Mouse (Mus musculus): ENCODE results near the gene Rpap3.
A peak's percentile ranks its signal among the peaks of the same experiment; 100 is the strongest.

The Rpap3 gene

DNA sequence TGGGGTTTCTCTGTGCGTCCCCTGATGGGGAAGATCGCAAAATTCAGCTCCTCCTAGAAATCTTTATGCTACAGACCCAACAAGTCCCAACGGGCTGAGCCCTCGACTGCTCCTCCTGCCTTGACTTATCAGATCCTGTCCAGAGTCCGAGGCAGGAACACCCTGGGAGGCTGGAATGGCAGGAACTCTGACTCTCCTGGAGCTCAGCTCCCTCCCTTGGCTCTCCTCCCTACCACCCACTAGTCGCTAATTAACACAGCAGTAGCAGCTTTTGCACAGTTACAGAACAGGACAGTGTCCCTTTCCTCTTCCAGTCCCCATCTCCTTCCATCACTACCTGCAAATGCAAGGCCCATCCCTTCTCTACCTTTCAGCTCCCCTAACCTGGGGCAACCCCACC lies 24.7 kb upstream of the Rpap3 start:
- DNase-seq (ENCODE audit: low read depth, low spot score): no peak

DNA sequence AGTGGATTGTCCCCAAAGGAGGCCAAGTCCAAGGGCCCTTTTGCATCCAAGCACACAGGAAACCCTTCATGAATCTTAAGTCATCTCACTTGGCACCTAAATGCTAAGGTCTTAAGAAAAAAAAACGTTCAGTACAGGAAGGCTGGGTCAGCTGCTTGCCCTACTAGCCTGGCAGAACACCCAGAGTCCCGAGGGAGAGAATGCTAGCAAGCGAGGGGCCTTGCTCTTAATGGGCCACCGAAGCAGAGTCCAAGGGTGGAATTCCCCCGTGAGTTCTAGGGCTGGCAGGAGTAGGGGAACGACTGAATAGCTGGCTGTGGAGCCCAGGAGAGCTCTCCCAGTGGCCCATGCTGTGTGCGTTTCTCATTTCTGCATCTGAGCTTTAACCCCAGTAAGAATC lies 23.2 kb upstream of the Rpap3 start:
- DNase-seq (ENCODE audit: low read depth, low spot score): no peak

DNA sequence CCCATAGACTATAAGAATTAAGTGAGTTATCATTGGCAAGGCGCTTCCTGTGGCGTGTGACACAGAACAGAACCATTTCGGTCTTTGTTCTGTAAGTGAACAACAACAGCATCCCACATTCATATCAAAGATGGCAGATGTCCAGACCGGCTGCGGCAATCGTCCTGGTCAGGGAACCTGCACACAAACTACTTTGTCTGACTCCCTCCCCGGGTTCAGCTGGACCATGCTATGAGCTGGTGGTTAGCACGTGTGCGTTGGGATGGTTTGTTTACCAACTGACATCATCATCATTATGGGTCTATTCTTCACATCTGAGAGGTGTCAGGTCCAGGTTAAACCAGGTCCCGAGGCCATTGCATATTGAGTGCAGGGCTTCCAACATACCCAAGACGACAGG lies 22.8 kb upstream of the Rpap3 start:
- no peak for DNase-seq (ENCODE audit: low read depth, low spot score)

DNA sequence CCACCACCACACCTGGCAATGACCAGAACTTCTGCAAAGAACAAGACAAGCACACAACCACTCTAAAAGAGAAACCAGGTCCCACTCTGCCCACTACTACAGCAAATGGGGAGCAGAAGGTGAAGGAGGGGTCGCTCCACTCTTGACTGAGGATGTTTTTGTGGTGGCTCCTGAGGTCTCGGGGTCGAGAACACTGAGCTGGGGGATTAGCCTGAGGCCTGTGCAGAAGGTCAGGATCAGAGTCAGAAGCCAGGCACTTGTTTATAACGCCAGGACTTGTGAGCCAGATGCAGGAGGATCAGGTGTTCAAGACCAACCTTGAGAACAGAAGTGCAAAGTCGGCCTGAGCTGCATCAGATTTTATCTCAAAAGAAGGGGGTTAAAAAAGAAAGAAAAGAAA lies 21.9 kb upstream of the Rpap3 start:
- DNase-seq (ENCODE audit: low read depth, low spot score): no peak

DNA sequence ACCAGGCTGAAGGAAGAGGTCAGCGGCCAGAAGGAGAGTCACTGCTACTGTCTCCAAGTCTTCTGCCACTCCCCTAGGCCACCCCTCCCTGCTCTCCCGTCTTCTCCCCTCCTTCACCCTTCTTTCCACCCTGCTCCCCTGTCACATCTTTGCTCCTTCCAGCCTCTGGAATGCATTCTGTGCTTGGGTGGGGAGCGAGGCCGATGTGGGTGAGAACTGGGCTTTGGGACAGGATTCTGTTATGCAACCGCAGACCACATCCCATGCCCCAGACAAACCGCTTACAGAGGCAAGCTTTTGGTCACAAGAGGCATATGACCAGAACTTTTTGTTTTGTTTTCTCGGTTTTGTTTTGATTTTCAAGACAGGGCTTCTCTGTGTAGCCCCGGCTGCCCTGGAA lies 21.4 kb upstream of the Rpap3 start:
- DNase-seq (ENCODE audit: low read depth, low spot score): no peak

DNA sequence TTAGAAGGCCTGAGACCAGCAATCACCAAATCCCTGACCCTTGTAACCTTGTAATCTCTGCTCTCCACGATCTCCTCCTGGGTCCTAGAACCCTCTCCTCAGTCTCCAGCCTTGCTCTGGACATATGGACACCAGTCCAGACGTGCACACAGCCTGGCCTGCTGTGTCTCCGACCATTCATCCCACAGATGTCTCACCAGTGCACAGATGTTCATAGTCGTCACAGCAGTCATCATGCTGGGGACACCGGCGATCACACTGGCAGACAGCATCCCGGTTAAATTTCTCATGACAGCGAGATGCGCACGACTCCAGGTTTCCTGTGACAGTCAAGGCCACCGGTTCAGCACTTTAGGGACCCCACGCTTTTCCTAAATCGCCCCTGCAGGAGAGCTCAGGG lies 20.7 kb upstream of the Rpap3 start:
- no peak for DNase-seq (ENCODE audit: low read depth, low spot score)

DNA sequence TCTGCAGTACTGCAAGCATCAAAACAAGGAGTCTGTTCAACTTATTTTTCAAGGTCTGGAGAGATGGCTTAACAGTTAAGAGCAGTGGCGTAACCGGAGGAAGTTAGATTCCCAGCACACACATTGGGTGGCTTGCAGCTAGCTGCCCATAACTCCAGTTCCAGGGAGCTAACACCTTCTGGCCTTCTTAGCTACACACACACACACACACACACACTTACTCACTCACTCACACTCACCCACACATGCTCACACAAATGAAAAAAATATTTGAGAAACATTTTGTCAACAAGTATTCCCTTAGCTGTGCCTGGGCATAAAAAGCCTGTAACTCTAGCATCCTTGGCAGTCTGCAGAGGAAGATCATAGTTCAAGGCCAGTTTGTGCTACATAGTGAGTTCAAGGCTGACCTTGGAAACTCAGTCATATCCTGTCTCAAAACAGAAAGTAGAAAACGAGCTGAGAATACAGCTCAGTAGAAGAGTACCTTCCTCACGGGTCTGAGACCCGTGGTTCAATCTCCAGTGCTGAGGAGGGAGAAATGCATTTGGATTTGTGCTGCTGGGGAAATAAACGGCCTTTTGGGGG lies 19.7 kb upstream of the Rpap3 start:
- DNase-seq (ENCODE audit: low read depth, low spot score): no peak

DNA sequence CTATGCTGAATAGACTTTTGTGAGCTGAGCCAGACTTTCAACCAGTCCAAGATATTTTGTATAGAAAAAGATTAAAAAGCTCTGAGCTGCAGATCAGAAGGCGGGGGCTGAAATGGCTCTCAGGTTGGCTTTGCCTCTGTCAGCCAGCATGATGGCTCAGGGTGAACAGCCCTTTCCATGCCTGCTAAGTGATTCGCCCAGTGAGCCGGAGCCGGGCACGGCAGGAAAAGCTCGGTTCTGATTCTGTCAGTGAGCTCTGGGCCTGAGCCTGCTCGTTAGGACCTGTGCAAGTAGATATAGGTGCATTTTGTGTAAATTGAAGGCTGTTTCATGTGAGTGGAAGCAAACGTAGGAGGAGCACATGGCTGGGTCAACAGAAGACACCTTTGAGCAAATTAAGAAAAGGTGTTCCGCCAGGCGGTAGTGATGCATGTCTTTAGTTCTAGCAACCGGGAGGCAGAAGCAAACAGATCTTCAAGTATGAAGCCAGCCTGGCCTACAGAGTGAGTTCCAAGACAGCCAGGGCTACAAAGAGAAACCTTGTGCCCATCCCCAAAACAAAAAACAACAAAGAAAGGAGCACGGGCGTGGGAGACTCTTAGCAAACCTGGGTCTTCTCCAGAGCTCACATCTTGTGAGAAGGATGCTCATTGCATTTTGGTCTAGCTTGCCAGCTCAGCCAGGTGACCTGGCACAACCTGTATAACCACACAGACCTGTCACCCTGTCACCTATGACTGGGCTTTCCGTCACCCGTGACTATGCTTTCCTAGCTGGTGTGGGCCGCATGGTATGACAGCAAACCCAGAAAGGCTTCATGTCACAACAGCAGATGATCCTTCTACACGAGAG lies 18.9 kb upstream of the Rpap3 start:
- no peak for DNase-seq (ENCODE audit: low read depth, low spot score)

DNA sequence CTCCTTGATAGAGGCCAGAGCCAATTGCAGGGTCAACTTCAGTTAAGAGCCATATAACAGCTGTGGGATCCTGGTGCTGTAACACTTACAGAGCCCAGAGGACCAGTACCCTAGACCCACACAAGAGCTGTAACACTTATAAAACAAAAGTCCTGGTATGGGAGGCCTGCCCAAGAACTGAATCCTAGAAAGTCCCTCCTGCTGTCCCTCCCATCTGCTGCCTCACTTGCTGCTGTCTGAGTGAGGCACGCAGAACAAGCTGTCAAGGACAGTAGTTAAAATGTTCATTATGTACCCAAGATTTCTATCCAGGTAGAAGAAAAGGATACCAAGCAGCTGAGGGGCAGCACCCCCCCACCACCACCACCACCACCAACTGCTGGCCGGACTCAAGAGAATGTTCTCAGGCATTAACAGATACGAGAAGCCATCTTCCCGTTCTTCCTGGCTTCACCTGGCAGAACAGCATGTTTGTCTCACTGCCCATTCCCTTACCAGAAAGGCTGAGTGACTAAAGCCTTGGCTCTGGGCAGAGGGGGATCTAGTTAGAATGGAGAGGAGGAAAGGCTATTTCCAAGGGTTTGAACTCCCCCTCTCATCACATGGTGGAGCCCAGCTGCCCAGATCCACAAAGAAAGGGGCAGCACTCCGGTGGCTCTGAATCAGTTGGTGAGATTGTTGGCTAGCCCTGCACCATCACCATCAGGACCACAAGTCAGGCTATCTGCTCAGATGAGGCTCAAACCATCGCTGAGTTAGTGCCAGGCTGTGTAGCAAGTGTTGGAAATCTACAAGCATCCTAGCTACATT lies 18.1 kb upstream of the Rpap3 start:
- no peak for DNase-seq (ENCODE audit: low read depth, low spot score)

DNA sequence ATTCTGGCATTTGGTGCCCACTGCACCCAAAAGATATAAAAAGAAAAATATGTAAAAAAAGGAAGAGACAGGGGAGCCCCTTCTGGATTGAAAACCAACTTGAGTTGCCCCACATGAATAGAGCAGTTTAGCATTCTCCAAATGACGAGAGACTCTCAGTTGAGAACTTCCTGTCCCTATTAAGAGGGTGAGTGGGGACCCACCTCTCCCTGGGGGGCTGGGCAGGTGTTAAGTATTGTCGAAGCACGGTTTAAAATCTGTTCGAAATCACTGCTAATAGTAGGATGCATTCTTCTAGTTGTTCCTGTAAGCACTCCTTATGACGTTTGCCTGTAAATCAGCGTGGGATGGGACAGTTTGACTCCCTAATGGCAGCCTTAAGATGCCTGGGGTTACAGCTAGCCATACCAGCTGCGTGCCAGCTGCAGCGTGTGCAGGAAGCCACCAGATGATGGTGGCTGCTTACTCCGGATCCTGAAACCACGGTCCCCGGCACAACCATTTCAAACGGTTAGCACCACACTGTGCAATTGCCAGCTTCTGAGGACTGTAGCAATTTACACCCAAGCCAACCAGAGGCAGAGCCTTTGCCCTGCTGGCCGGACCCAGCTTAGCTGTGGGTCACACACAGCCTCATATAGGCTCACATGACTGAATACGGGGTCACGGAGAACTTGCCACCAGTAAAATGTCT lies 15.5 kb upstream of the Rpap3 start:
- no peak for DNase-seq (ENCODE audit: low read depth, low spot score)

DNA sequence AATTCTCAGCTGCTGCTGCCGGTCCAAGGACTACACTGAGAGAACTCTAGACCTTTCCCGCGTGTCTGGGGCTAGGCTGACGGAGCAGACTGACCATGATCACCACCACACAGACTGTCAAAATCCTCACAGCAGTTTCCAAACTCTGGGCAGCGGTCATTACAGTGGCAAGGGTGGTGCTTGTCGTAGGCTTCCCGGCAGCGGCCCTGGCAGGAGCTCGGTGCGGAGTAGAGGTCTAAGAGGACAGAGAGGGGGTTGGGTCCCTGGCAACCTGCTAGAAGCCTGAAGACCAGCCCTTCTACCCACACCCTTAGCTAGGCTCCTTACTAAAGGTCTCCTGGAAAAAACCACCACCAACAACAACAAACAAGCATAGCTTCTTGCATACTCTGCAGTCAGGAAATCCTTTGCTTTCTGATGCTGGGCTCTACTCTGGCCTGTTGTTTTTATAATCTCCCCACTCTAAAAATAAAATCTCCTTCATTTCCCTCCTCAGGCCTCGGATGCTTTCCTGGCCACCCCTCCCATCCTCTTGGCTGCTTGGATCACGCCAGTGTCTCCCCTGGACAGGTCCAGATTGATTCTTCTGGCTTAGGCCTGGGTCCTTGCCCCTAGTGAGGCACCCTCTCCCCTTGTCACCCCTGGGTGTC lies 14.5 kb upstream of the Rpap3 start:
- no peak for DNase-seq (ENCODE audit: low read depth, low spot score)

DNA sequence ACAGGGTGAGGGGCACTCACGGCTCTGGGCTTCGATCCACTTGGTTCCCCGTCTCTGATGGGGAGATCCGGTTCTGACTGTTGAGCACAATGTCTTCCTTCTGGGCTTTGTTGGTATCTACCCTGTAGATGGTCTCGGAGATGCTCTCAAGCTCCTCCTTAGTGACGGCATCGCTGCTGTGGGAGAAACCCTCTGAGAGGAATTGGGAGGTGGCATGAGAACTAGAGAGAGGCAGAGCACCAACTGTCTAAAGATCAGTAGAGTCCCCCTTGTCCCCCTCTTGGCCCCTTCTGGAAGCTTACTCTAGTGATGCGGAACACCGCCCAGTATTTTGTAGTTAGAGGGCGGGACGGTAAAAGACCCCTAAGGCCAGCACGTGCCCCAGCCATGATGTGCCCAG lies 13.9 kb upstream of the Rpap3 start:
- no peak for DNase-seq (ENCODE audit: low read depth, low spot score)

DNA sequence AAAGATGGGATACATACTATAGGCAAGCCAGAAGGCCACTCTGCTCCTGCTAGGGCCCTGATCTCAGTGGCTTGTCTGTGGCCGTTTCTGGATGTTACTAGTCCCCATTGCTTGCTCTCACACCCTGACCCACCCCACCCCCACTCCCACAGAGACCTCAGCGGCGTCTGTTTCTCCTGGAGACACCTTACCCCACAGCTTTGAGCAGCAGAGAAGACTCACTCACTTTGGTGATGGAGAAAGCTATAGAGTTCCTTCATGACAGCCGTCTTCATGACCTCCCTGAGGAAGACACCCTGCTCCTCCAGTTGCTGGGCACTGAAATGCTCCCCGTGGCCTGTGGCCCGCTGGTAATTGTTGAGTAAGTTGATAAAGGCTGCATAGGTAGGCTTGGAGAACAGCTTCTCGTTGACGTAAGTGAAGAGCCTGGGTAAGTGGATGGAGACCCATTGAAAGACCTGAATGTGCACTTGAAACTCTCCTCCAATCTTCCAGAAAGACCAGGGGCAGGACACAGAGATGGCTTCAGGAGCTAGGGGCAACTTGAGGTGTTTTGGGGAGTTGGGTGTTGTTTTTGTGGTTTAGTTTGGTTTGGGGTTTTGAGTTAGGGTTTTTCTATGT lies 13.0 kb upstream of the Rpap3 start:
- DNase-seq (ENCODE audit: low read depth, low spot score): no peak

DNA sequence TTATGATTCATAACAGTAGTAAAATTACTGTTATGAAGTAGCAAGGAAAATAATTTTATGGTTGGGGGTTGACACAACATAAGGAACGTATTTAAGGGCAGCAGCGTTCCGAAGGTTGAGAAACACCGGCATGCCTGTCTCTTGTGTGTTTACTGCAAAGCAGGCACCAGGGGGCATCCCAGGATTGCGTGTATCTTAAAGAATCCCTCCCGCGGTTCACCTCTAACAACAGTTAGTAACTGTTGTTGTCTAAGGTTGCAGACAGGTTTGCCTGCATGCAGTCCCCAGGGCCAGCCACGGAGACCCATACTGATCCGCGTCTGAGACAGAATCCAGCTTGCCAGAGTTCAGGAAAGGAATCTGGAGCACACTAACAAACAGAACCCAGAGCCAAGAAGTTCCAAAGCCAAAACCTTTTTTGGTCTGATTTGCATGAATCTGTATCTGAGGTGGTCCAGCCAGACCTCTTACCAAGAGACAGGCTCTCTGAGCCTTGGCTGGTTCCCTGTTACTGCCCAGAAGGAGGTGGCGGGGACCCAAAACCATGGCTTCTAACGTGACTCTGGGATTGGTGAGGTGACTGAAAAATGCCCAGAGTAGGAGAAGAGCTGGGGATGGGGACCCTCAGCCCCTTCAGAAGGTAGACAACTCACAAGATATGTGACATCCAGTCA lies 12.4 kb upstream of the Rpap3 start:
- DNase-seq (ENCODE audit: low read depth, low spot score): peak; percentile 50

DNA sequence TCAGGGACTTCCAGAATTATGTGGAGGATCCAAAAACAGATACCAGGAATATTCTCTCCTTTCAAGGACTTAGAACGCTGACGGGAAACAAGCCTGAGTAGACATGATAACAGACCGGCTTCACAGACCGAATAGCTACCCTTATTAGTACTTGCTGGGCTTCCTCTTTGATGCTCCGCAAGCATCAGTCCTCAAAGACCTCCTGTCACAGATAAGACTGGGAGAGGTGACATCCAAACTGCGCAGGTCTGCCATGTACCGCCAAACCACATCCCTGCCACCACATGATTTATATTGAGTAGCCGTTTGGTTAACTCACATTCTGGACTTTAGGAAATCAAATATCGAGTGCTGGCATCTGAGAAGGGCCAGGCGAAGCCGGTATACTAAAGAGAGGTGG lies 11.2 kb upstream of the Rpap3 start:
- no peak for DNase-seq (ENCODE audit: low read depth, low spot score)

DNA sequence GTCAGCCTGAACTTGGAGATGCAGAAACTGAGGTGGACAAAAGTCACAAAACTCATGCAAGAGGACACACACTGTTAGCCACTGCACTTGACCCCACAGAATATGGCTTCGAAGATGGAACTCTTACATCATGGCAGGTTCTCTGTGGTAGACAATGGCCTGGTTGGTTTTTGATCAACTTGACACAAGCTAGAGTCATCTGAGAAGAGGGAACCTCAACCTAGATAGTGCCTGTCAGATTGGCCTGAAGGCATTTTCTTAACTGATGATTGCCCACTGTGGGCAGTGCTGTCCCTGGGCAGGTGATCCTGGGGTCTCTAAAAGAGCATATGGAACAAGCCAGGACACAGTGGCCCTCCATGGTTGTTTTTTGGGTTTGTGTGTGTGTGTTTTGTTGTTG lies 10.1 kb upstream of the Rpap3 start:
- no peak for DNase-seq (ENCODE audit: low read depth, low spot score)

DNA sequence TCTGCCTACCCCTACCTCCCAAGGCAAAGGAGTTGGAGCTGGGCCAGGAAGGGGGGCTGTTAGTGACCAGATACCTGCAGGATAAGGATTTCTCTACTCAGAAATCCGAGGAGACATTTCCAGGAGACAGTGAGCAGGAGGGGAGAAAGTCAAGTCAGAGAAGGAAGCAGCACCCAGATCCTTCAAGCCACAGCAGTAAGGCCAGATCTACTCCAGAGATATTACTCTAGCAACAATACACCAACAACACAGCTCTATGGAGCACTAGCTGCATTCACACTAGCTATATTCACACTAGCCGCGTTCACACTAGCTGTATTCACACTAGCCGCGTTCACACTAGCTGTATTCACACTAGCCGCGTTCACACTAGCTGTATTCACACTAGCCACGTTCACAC lies 9.5 kb upstream of the Rpap3 start:
- DNase-seq (ENCODE audit: low read depth, low spot score): no peak

DNA sequence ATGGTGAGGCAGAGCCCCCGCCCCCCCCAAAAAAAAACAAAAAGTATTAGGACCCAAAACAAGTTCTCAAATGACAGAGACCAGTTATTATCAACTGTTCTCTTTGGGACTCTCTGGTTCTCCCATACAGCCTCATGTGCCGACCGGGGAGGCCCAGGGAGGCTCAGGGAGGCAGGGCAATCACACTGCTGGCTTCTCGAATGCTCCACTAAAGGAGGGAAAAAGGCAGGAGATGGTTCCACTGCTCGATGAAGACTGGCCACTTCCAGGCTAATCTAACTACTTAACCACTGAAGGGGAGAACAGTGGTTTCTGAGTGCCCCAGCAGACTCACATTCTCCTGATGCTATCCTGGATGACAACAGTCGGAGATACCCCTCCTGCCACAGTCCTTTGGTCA lies 6.9 kb upstream of the Rpap3 start:
- DNase-seq (ENCODE audit: low read depth, low spot score): no peak

DNA sequence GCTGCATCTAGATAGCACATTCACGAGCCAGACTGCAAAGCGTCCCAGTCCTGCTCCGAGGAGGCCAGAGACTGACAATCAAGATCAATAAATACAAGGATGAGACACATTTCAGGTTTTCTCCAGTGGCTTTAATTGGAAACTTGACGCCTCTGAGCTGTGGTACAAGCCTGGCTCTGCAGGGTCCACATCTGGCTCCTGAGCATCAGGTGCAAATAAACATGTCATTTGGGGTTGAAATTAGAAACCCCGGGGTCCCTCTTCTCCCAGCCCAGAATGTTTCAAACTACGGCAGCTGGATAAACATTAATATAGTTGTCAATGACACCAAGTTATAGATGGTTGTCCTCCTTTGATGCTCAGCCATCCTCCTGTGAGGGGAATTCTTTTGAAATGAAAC lies 5.3 kb upstream of the Rpap3 start:
- no peak for DNase-seq (ENCODE audit: low read depth, low spot score)

DNA sequence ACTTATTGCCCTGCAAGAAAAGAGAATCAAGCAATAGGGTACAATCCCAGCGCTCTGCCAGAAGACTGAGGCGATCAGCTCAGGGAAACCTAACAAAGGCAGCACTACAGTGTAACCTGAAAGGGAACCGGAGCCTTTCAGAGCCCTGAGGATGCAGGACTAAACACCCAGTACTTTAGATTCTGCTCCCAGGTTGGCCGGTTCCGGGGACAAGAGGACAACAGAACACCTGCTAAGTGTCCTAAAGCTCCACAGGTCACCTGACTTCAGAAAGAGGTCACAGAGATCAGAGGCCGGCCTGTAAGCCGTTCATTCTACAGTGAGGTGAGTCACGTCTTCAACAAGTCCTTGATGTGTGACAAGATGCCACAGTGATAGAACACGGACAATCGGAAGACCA lies 9.0 kb downstream of the Rpap3 start:
- DNase-seq (ENCODE audit: low read depth, low spot score): no peak

DNA sequence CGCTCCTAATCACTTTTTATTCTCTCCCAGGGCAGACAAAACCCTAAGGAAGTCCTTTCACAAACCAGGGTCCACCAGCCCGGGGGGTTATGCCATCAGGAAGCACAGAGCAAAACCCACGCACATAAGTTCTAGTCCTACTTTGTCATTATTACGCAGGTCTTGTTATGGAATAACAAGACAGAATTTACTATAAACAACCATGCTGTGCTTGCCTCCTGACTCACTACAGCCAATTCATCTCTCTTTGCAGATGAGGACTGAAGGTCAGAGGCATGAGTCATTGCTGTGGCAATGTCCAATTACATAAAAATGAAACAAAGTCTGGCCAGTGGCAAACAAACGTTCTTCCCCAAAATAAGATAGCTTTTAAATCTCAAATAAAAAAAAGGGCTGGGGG lies 12.2 kb downstream of the Rpap3 start:
- DNase-seq (ENCODE audit: low read depth, low spot score): no peak

Data from ES-CJ7 (cell line).